In the genomic region with DNA sequence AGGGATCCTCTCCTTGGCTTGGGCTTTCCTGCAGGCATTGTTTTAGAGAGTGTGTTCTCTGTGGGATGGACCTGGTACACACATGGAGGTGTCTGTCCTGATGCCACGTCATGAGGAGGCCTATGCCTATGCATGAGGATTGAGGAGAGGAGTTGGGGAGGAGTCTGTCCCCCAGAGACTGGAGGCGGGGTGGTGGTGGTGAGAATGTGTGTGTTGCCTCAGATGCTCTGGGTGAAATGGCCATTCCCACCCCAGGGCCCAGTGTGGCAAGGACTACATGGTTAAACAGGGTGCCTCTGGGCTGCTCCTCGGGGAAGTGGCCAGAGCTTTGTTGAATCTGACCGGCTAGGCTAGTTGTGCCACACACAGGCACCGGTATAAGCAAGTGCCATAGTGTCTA, we compare ENCODE assay signal across 13 mouse cellular contexts. TPM values are rescaled to one million over a fixed set of nuclear protein-coding genes. Genes with fewer than 3 reads are reported as not detected.
A peak's percentile ranks its signal among the peaks of the same experiment; 100 is the strongest.
DNase-seq lines count a peak whose midpoint lies in the region; ATAC-seq and TF ChIP-seq lines count a peak whose summit lies in the region.
"Had no signal": no experiment of that assay in that cellular context is flagged by ENCODE, and none has a peak within 500 bp of the region (broad histone marks: within the 10 kb centered on the region; RNA-seq: fewer than 3 reads in every experiment).

No protein-coding gene starts in this region.

- no peak overlapping the region for H3K4me3 ChIP-seq in kidney, embryonic 14.5 days (ENCODE audit: low read length)
- peak overlapping the region; percentile 94; the same call in 1 of the 2 replicates for H3K4me3 ChIP-seq in G1E (ENCODE audit: low read depth, low read length)
- H3K4me3 ChIP-seq in embryonic facial prominence, embryonic 13.5 days = no peak overlapping the region
- peak overlapping the region; percentile 98 for H3K4me3 ChIP-seq in liver, embryonic 12.5 days
- no peak overlapping the region for H3K4me3 ChIP-seq in layer of hippocampus, adult 2 months
- no peak overlapping the region for H3K4me3 ChIP-seq in forebrain, embryonic 10.5 days

- H3K27ac ChIP-seq in kidney, embryonic 14.5 days (ENCODE audit: low read depth, low read length) = peak overlapping the region; percentile 24; the same call in 1 of the 2 replicates
- peak overlapping the region; percentile 58 for H3K27ac ChIP-seq in embryonic facial prominence, embryonic 13.5 days
- H3K27ac ChIP-seq in liver, embryonic 12.5 days = peak overlapping the region; percentile 99
- no peak overlapping the region for H3K27ac ChIP-seq in layer of hippocampus, adult 2 months
- H3K27ac ChIP-seq in forebrain, embryonic 10.5 days = no peak overlapping the region
- H3K27ac ChIP-seq: hindbrain, embryonic 13.5 days had no signal

- no peak for ATAC-seq in kidney, embryonic 14.5 days (ENCODE audit: low FRiP score, low TSS enrichment)
- no peak for ATAC-seq in G1E (ENCODE audit: extremely low read depth, insufficient number of reproducible peaks, low FRiP score, poor library complexity, severe bottlenecking)
- ATAC-seq in embryonic facial prominence, embryonic 13.5 days (ENCODE audit: insufficient number of reproducible peaks, insufficient read depth, low FRiP score, low TSS enrichment, low read depth) = no peak
- no peak for ATAC-seq in liver, embryonic 12.5 days

- 72% methylated on average over 5 of the region's 5 CpGs for WGBS in kidney, embryonic 14.5 days
- 72% methylated on average over 5 of the region's 5 CpGs for WGBS in embryonic facial prominence, embryonic 13.5 days
- 53% methylated on average over 5 of the region's 5 CpGs for WGBS in liver, embryonic 12.5 days (ENCODE audit: insufficient replicate concordance)
- WGBS in forebrain, embryonic 10.5 days = 90% methylated on average over 5 of the region's 5 CpGs

- no peak overlapping the region for H3K4me2 ChIP-seq in kidney, embryonic 14.5 days (replicated peaks; ENCODE audit: low read depth, low read length)
- H3K4me2 ChIP-seq in embryonic facial prominence, embryonic 13.5 days = peak overlapping the region; percentile 14; the same call in 1 of the 2 replicates
- peak overlapping the region; percentile 91 for H3K4me2 ChIP-seq in liver, embryonic 12.5 days
- H3K4me2 ChIP-seq: hindbrain, embryonic 13.5 days had no signal

- no peak for TF ChIP-seq CTCF in G1E (IDR thresholded peaks at IDR 0.05; ENCODE audit: low read depth, low read length)
- no peak for TF ChIP-seq CTCF in layer of hippocampus, adult 2 months (conservative IDR thresholded peaks at IDR 0.05)

- no peak for DNase-seq in kidney, postnatal 4 days
- DNase-seq in G1E (ENCODE audit: low spot score) = no peak
- no peak for DNase-seq in layer of hippocampus, adult 2 months (ENCODE audit: low spot score in 2 of 2)
- DNase-seq in yolk sac, embryonic 10.5 days (ENCODE audit: low spot score) = no peak
- DNase-seq in forebrain, embryonic 10.5 days (ENCODE audit: extremely low spot score, low spot score) = no peak
- DNase-seq: adrenal gland, adult 2 months; cerebellum, adult 18-20 months; right cerebral cortex, postnatal 14 days had no signal

- peaks cover 29% of the 10 kb centered on the region for H3K4me1 ChIP-seq in kidney, embryonic 14.5 days (ENCODE audit: control insufficient read depth, insufficient read depth, low read length)
- H3K4me1 ChIP-seq in G1E (ENCODE audit: insufficient read depth, low read depth, low read length) = peaks cover 83% of the 10 kb centered on the region
- peaks cover 63% of the 10 kb centered on the region for H3K4me1 ChIP-seq in embryonic facial prominence, embryonic 13.5 days
- peaks cover 88% of the 10 kb centered on the region for H3K4me1 ChIP-seq in liver, embryonic 12.5 days
- H3K4me1 ChIP-seq in forebrain, embryonic 10.5 days = peaks cover 69% of the 10 kb centered on the region

- no peaks in the 10 kb centered on the region for H3K27me3 ChIP-seq in kidney, embryonic 14.5 days (ENCODE audit: control insufficient read depth, insufficient read depth, low read length)
- no peaks in the 10 kb centered on the region for H3K27me3 ChIP-seq in G1E (ENCODE audit: insufficient read depth, low read length)
- H3K27me3 ChIP-seq in embryonic facial prominence, embryonic 13.5 days = no peaks in the 10 kb centered on the region
- H3K27me3 ChIP-seq in liver, embryonic 12.5 days (replicated peaks) = no peaks in the 10 kb centered on the region
- peaks cover 3% of the 10 kb centered on the region for H3K27me3 ChIP-seq in forebrain, embryonic 10.5 days (ENCODE audit: poor library complexity, severe bottlenecking)

- H3K9ac ChIP-seq in kidney, embryonic 14.5 days (ENCODE audit: low read depth, low read length) = 0 out of 2 replicates have a peak overlapping the region, but pooled peaks have one; percentile 23
- H3K9ac ChIP-seq in embryonic facial prominence, embryonic 13.5 days = no peak overlapping the region
- peak overlapping the region; percentile 97 for H3K9ac ChIP-seq in liver, embryonic 12.5 days
- H3K9ac ChIP-seq: hindbrain, embryonic 13.5 days had no signal

- no peaks in the 10 kb centered on the region for H3K9me3 ChIP-seq in kidney, embryonic 14.5 days (ENCODE audit: control insufficient read depth, low read length)
- H3K9me3 ChIP-seq in G1E (replicated peaks) = no peaks in the 10 kb centered on the region
- no peaks in the 10 kb centered on the region for H3K9me3 ChIP-seq in embryonic facial prominence, embryonic 13.5 days
- H3K9me3 ChIP-seq in liver, embryonic 12.5 days (replicated peaks) = no peaks in the 10 kb centered on the region
- H3K9me3 ChIP-seq in forebrain, embryonic 10.5 days = no peaks in the 10 kb centered on the region
- H3K9me3 ChIP-seq: hindbrain, embryonic 13.5 days had no signal

- peaks cover 14% of the 10 kb centered on the region; the same call in 1 of the 2 replicates for H3K36me3 ChIP-seq in kidney, embryonic 14.5 days (ENCODE audit: control insufficient read depth, insufficient read depth, low read length)
- peaks cover 90% of the 10 kb centered on the region for H3K36me3 ChIP-seq in G1E (replicated peaks)
- peaks cover 53% of the 10 kb centered on the region for H3K36me3 ChIP-seq in embryonic facial prominence, embryonic 13.5 days
- H3K36me3 ChIP-seq in liver, embryonic 12.5 days = peaks cover 89% of the 10 kb centered on the region
- H3K36me3 ChIP-seq in forebrain, embryonic 10.5 days (replicated peaks) = peaks cover 83% of the 10 kb centered on the region

RNA-seq across cellular contexts. Expression of a gene that starts 6.0 kb away (rescaled TPM):
- 41.3 and 42.6 TPM in 2 replicates for polyA plus RNA-seq in kidney, embryonic 14.5 days (2014; fragmentation: Nextera tagmentation; extraction: Ambion mirVana)
- total RNA-seq in G1E (2014; fragmentation: Nextera tagmentation) (299 and 342 TPM in 2 replicates), G1E (2017) (35.7 and 36.0 TPM in 2 replicates)
- 692 and 737 TPM in 2 replicates for polyA plus RNA-seq in G1E (2012)
- polyA plus RNA-seq in embryonic facial prominence, embryonic 13.5 days (2015; fragmentation: Nextera tagmentation; extraction: Ambion mirVana) = 24.2 and 25.8 TPM in 2 replicates
- 305 and 313 TPM in 2 replicates for polyA plus RNA-seq in liver, embryonic 12.5 days (2016; fragmentation: Nextera tagmentation; extraction: Ambion mirVana)
- total RNA-seq in layer of hippocampus, adult 2 months (2021) = 1 to 10 TPM; 3.0 to 4.5 TPM
- polyA plus RNA-seq in forebrain, embryonic 10.5 days (2016; fragmentation: Nextera tagmentation; extraction: Ambion mirVana) = 119 and 123 TPM in 2 replicates

RNA-seq across cellular contexts. Expression of a gene that starts 26.4 kb away (rescaled TPM):
- polyA plus RNA-seq in kidney, embryonic 14.5 days (2014; fragmentation: Nextera tagmentation; extraction: Ambion mirVana) = 131 and 155 TPM in 2 replicates
- total RNA-seq in G1E (2014; fragmentation: Nextera tagmentation) = 165 and 189 TPM in 2 replicates
- 92.4 and 93.2 TPM in 2 replicates for total RNA-seq in G1E (2017)
- polyA plus RNA-seq in G1E (2012) = 60.2 and 71.9 TPM in 2 replicates
- 137 and 148 TPM in 2 replicates for polyA plus RNA-seq in embryonic facial prominence, embryonic 13.5 days (2015; fragmentation: Nextera tagmentation; extraction: Ambion mirVana)
- polyA plus RNA-seq in liver, embryonic 12.5 days (2016; fragmentation: Nextera tagmentation; extraction: Ambion mirVana) = 117 and 119 TPM in 2 replicates
- 10 to 100 TPM; 76.7 to 90.6 TPM for total RNA-seq in layer of hippocampus, adult 2 months (2021)
- 168 TPM in 2 replicates for polyA plus RNA-seq in forebrain, embryonic 10.5 days (2016; fragmentation: Nextera tagmentation; extraction: Ambion mirVana)

RNA-seq across cellular contexts. Expression of a gene that starts 48.8 kb away (rescaled TPM):
- polyA plus RNA-seq in kidney, embryonic 14.5 days (2014; fragmentation: Nextera tagmentation; extraction: Ambion mirVana) = 0.17 and 0.34 TPM in 2 replicates
- total RNA-seq in G1E (2014; fragmentation: Nextera tagmentation) (not detected in 2 replicates), G1E (2017) (not detected in 2 replicates)
- polyA plus RNA-seq in G1E (2012) = not detected in 2 replicates
- polyA plus RNA-seq in embryonic facial prominence, embryonic 13.5 days (2015; fragmentation: Nextera tagmentation; extraction: Ambion mirVana) = 2.8 and 3.9 TPM in 2 replicates
- polyA plus RNA-seq in liver, embryonic 12.5 days (2016; fragmentation: Nextera tagmentation; extraction: Ambion mirVana) = 0.10 TPM in 1 of 2 replicates, not detected in the other
- under 1 TPM in 1 of 2 experiments, not detected in 1; 0.29 TPM for total RNA-seq in layer of hippocampus, adult 2 months (2021)
- polyA plus RNA-seq in forebrain, embryonic 10.5 days (2016; fragmentation: Nextera tagmentation; extraction: Ambion mirVana) = 0.42 and 0.73 TPM in 2 replicates
- total RNA-seq: adrenal gland, adult 2 months; layer of hippocampus, adult 18-20 months had no signal
- polyA plus RNA-seq: adrenal gland, adult 2 months had no signal

Comparison
In these comparisons a context has a peak if more than half of its experiments do, and no peak if none do; other contexts are left out.
1. H3K27ac ChIP-seq: peak in kidney, embryonic 14.5 days (single experiment), embryonic facial prominence, embryonic 13.5 days (single experiment) and liver, embryonic 12.5 days (single experiment); none in layer of hippocampus, adult 2 months (single experiment) and forebrain, embryonic 10.5 days (single experiment).
2. H3K4me3 ChIP-seq: peak in G1E (single experiment) and liver, embryonic 12.5 days (single experiment); none in kidney, embryonic 14.5 days (single experiment), embryonic facial prominence, embryonic 13.5 days (single experiment), layer of hippocampus, adult 2 months (single experiment) and forebrain, embryonic 10.5 days (single experiment).